Mouse (Mus musculus) embryonic facial prominence, embryonic 11.5 days (tissue): Measurements from ENCODE around the gene Eif2b5. TPM values are rescaled to one million over a fixed set of nuclear protein-coding genes. Genes with fewer than 3 reads are reported as not detected.

Experiments used
- ATAC-seq: fragments of 200-750 bp; cut with Nextera tagmentation; replicated peaks from 2 replicates; pipeline ENCODE4 v1.8.0; 2017; ENCODE audit warnings: low read depth; ENCODE audit not compliant: insufficient number of reproducible peaks, low FRiP score, low TSS enrichment
- DNase-seq: peaks from one replicate; pipeline ENCODE4 v3.0.0-alpha.2; 2015; ENCODE audit warnings: low spot score
- H3K27ac ChIP-seq: fragments of 300-500 bp; sonication (generic); replicated peaks from 2 replicates; pipeline ENCODE4 v1.5.1; 2014; ENCODE audit warnings: mild to moderate bottlenecking, low read depth, low read length, control low read depth
- H3K27me3 ChIP-seq: fragments of 300-500 bp; sonication (generic); 2 replicates; pipeline ENCODE4 v1.6.1; 2014; ENCODE audit warnings: mild to moderate bottlenecking, low read length, moderate library complexity, mixed read lengths; ENCODE audit not compliant: control insufficient read depth, insufficient read depth
- H3K36me3 ChIP-seq: fragments of 300-500 bp; sonication (generic); replicated peaks from 2 replicates; pipeline ENCODE4 v1.6.1; 2014; ENCODE audit warnings: low read depth, mild to moderate bottlenecking, low read length, moderate library complexity, mixed read lengths; ENCODE audit not compliant: control insufficient read depth, insufficient read depth
- H3K4me1 ChIP-seq: fragments of 300-500 bp; sonication (generic); 2 replicates; pipeline ENCODE4 v1.6.1; 2014; ENCODE audit warnings: low read length, mixed read lengths; ENCODE audit not compliant: control insufficient read depth, insufficient read depth
- H3K4me2 ChIP-seq: fragments of 300-500 bp; sonication (generic); 2 replicates; pipeline ENCODE4 v1.6.1; 2014; ENCODE audit warnings: low read depth, mild to moderate bottlenecking, control low read depth, low read length, moderate library complexity
- H3K4me3 ChIP-seq: fragments of 300-500 bp; sonication (generic); 2 replicates; pipeline ENCODE4 v1.5.1; 2014; ENCODE audit warnings: low read depth, low read length, control low read depth
- H3K9ac ChIP-seq: fragments of 300-500 bp; sonication (generic); replicated peaks from 2 replicates; pipeline ENCODE4 v1.6.1; 2014; ENCODE audit warnings: mild to moderate bottlenecking, control low read depth, low read length
- H3K9me3 ChIP-seq: fragments of 300-500 bp; sonication (generic); replicated peaks from 2 replicates; pipeline ENCODE4 v1.6.1; 2016; ENCODE audit warnings: mild to moderate bottlenecking, low read length, inconsistent platforms, mixed read lengths; ENCODE audit not compliant: control insufficient read depth
- WGBS: fragments of 180-500 bp; shearing (Covaris S2); extraction: QIAGEN DNeasy Blood & Tissue Kit; methylation state at CpG from one replicate; pipeline ENCODE4 v1.1.7; 2014; 5-methylcytosine and 5-hydroxymethylcytosine counted together
- polyA plus RNA-seq: library from polyadenylated mRNA; unstranded; fragments of >200 nt; fragmentation: Nextera tagmentation; extraction: Ambion mirVana; gene quantifications from 2 replicates; pipeline ENCODE4 v1.2.1, GENCODE M21; 2014

Gene Eif2b5
- polyA plus RNA-seq, 1 experiment from 2014 or later = 144 TPM

DNA sequence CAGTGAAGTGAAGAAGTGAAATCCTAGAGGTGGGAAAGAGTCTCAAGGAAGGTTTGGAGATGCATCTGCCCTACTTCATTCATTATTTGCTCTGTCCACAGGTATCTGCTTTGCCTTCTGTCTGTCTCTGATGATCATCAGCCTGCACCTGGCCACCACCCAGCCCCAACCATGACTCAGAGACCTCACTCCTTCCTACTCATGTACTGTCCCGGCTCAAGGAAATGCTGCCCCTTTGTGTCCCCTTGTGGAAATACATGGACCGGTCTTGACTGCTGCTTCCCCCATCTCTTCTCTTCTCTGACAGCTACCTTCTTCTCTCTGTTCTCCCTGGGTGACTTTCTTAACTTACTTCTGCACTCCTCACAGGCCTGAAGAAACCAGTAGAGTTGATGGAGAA, 8.0 kb upstream of the Eif2b5 start:
- H3K4me2 ChIP-seq = no peak overlapping the region
- no peaks in the 10 kb centered on the region for H3K9me3 ChIP-seq
- no peaks in the 10 kb centered on the region for H3K4me1 ChIP-seq
- H3K27me3 ChIP-seq = no peaks in the 10 kb centered on the region
- ATAC-seq = no peak
- H3K4me3 ChIP-seq = no peak overlapping the region
- no peak overlapping the region for H3K9ac ChIP-seq
- DNase-seq = no peak
- WGBS = 36% methylated on average over 2 of the region's 2 CpGs
- H3K36me3 ChIP-seq = no peaks in the 10 kb centered on the region
- H3K27ac ChIP-seq = no peak overlapping the region

DNA sequence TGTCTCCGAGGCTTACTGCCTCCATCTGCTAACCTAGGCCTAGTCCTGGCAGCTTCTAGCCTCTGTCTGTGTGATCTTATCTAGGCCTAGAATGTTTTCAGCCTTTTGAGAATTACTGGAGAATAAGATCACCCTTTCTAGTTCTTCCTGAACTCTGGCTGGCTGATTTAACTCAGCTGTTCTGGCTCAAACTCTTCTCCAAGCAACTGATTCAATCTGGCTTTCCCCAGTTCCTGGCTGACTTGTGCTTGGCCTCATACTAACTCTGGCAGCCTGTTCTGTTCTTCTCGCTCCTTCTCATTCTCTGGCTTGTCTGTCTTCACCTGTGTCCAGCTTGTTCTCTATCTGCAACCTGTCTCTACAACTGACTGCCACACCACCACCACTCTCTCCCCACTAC, 7.3 kb upstream of the Eif2b5 start:
- no peaks in the 10 kb centered on the region for H3K27me3 ChIP-seq
- no peak overlapping the region for H3K9ac ChIP-seq
- H3K27ac ChIP-seq = no peak overlapping the region
- ATAC-seq (no peak), DNase-seq (no peak)
- no peak overlapping the region for H3K4me3 ChIP-seq
- 66% methylated on average over 2 of the region's 2 CpGs for WGBS
- no peak overlapping the region for H3K4me2 ChIP-seq
- H3K36me3 ChIP-seq = no peaks in the 10 kb centered on the region
- no peaks in the 10 kb centered on the region for H3K4me1 ChIP-seq
- no peaks in the 10 kb centered on the region for H3K9me3 ChIP-seq

DNA sequence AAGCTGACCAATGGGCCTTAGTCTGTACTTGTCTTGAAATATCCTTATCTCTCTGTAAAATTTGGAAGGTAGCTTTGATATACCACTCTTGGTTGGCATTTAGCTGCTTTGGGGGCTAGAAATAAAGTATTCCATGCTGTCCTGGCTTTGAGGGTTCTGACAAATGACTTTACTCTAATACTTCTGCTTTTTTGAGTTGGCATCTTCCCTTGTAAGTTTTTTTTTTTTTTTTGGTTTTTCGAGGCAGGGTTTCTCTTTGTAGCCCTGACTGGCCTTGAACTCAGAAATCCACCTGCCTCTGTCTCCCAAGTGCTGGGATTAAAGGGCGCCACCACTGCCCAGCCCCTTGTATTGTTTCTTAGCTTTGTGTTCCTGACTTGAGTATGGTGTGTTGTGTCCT, 5.2 kb upstream of the Eif2b5 start:
- H3K4me3 ChIP-seq = no peak overlapping the region
- no peak for DNase-seq
- no peak overlapping the region for H3K4me2 ChIP-seq
- no peaks in the 10 kb centered on the region for H3K27me3 ChIP-seq
- no peak for ATAC-seq
- 71% methylated on average over 2 of the region's 2 CpGs for WGBS
- H3K27ac ChIP-seq = no peak overlapping the region
- H3K4me1 ChIP-seq = no peaks in the 10 kb centered on the region; the same call in 1 of the 2 replicates
- no peaks in the 10 kb centered on the region for H3K9me3 ChIP-seq
- H3K9ac ChIP-seq = no peak overlapping the region
- no peaks in the 10 kb centered on the region for H3K36me3 ChIP-seq

- ATAC-seq = no peak
- no peak overlapping the region; the same call in 1 of the 2 replicates for H3K9ac ChIP-seq
- peaks cover 4% of the 10 kb centered on the region for H3K36me3 ChIP-seq
- H3K4me2 ChIP-seq = peak overlapping the region; percentile 29
- H3K27me3 ChIP-seq = no peaks in the 10 kb centered on the region
- H3K9me3 ChIP-seq = no peaks in the 10 kb centered on the region
- no peak overlapping the region for H3K27ac ChIP-seq
- DNase-seq = peak; percentile 85
- H3K4me1 ChIP-seq = no peaks in the 10 kb centered on the region; the same call in 1 of the 2 replicates
- H3K4me3 ChIP-seq = peak overlapping the region; percentile 9
- 15% methylated on average over 25 of the region's 25 CpGs for WGBS
Observed at GRCm38 (mm10) chr16:20496671-20497600, 1.7 kb upstream of the Eif2b5 start.

DNA sequence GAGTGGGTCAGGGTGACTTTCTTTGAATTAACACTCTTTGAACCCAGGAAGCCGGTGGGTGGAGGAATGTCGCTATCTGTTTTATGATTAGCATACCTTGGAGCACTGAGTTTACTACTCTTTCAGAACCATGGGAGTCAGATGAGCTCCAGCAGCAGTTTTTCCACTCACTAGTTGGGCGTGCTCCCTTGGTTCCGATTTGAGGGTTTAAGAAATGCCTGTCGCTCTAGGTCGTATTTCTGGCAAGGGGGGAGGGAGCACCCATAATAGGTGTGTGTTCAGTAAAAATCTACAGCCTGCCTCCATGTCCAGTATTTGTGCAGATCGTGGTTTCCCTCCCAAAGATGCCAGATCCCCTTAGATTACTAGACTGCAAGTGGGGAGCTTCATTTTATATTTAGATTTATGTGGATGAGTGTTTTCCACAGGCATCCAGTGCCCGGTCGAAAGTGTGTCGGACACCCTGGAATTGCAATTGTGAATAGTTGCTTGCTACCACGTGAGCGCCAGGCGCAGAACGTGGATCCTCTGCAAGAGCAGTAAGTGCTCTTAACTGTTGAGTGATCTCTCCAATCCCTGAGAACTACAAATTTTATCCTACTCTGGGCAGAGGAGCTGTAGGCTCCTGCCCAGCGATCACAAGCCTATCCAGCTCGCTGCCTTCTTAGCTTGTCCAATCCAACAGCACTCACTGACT, 489 bp upstream of the Eif2b5 start:
- H3K36me3 ChIP-seq = peaks cover 8% of the 10 kb centered on the region
- H3K4me1 ChIP-seq = no peaks in the 10 kb centered on the region; the same call in 1 of the 2 replicates
- peak overlapping the region; percentile 92 for H3K9ac ChIP-seq
- H3K4me3 ChIP-seq = peak overlapping the region; percentile 80
- H3K9me3 ChIP-seq = no peaks in the 10 kb centered on the region
- WGBS = 9% methylated on average over 16 of the region's 16 CpGs
- H3K27me3 ChIP-seq = no peaks in the 10 kb centered on the region
- DNase-seq = no peak
- ATAC-seq = no peak
- peak overlapping the region; percentile 68 for H3K4me2 ChIP-seq
- H3K27ac ChIP-seq = no peak overlapping the region

DNA sequence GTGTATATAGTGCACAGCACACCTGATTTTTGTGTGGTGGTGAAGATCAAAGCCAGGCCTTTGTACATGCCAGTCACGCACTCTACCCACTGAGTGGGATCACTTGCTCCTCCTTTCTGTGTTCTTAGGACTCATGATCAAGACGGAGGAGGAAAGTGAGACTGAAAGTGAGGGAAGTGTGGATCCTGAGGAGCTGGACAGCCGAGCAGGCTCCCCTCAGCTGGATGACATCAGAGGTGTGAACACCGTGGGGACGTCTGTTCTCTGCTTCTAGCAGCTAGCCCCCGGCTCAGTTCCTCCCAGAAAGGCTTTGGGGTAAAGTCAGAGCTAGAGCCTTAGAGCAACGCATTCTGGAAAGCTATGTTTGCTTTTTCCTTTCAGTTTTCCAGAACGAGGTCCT, 7.4 kb downstream of the Eif2b5 start:
- WGBS = 86% methylated on average over 8 of the region's 8 CpGs
- Histone ChIP-seq H3K27ac (no peak overlapping the region), H3K27me3 (no peaks in the 10 kb centered on the region), H3K9ac (no peak overlapping the region), H3K4me1 (no peaks in the 10 kb centered on the region), H3K4me2 (no peak overlapping the region), H3K9me3 (no peaks in the 10 kb centered on the region), H3K36me3 (peaks cover 31% of the 10 kb centered on the region), H3K4me3 (no peak overlapping the region)
- ATAC-seq (no peak), DNase-seq (no peak)

GRCm38 (mm10) chr16:20509349-20509748, 10.7 kb downstream of the Eif2b5 start:
- H3K9me3 ChIP-seq = no peaks in the 10 kb centered on the region
- no peak overlapping the region for H3K4me2 ChIP-seq
- no peaks in the 10 kb centered on the region for H3K4me1 ChIP-seq
- no peak overlapping the region for H3K9ac ChIP-seq
- no peaks in the 10 kb centered on the region for H3K27me3 ChIP-seq
- H3K36me3 ChIP-seq = peaks cover 18% of the 10 kb centered on the region
- peak; percentile 52 for DNase-seq
- 72% methylated on average over 3 of the region's 3 CpGs for WGBS
- no peak; the same call in 1 of the 2 replicates for ATAC-seq
- H3K4me3 ChIP-seq = no peak overlapping the region
- H3K27ac ChIP-seq = no peak overlapping the region
